In the genomic region with DNA sequence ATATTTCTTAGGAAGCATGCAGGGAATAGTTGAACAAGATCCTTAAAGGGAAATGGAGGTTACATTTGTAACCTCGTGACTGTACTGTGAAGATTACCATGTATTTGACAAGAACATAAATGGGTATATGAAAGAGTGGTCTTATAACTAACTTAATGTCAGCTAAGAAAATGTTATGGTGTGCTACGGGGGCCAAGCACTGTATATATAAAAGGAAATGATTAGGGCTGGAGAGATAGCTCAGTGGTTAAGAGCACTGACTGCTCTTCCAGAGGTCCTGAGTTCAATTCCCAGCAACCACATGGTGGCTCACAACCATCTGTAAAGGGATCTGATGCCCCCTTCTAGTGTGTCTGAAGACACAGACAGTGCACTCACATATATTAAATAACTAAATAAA, we compare ENCODE assay signal across 29 mouse cellular contexts. TPM values are rescaled to one million over a fixed set of nuclear protein-coding genes. Genes with fewer than 3 reads are reported as not detected.
DNase-seq lines count a peak whose midpoint lies in the region; ATAC-seq and TF ChIP-seq lines count a peak whose summit lies in the region.
"Had no signal": no experiment of that assay in that cellular context is flagged by ENCODE, and none has a peak within 500 bp of the region (broad histone marks: within the 10 kb centered on the region; RNA-seq: fewer than 3 reads in every experiment).

No protein-coding gene starts in this region.

- H3K27ac ChIP-seq in heart, embryonic 11.5 days (ENCODE audit: low read depth, low read length), result peak overlapping the region; percentile 81
- H3K27ac ChIP-seq in heart, embryonic 14.5 days (replicated peaks in 1 of 2; ENCODE audit: control insufficient read depth in 1 of 2, insufficient read depth in 1 of 2, low read depth in 2 of 2, low read length in 2 of 2), result peak overlapping the region; percentile 68 to 89; a peak in 3 of 4 replicates
- H3K27ac ChIP-seq in heart, postnatal 0 days (ENCODE audit: low read depth), result peak overlapping the region; percentile 89
- H3K27ac ChIP-seq in MEL (ENCODE audit: control insufficient read depth, low read depth, low read length), result no peak overlapping the region
- H3K27ac ChIP-seq: embryonic facial prominence, embryonic 13.5 days; forebrain, embryonic 12.5 days; forebrain, embryonic 15.5 days; hindbrain, embryonic 14.5 days; hindbrain, postnatal 0 days had no signal

- intact Hi-C loops in heart, postnatal 36 days (cut with DNase I), result no loop called here
- intact Hi-C loops in heart, postnatal 14 days (cut with DNase I), result no loop called here
- intact Hi-C loops in heart, postnatal 10 days (cut with DNase I), result no loop called here

- peak overlapping the region; percentile 42 for H3K4me2 ChIP-seq in heart, embryonic 11.5 days
- peak overlapping the region; percentile 39 for H3K4me2 ChIP-seq in heart, embryonic 14.5 days (ENCODE audit: low read length)
- H3K4me2 ChIP-seq in heart, postnatal 0 days (ENCODE audit: low read depth, low read length), result no peak overlapping the region
- H3K4me2 ChIP-seq: embryonic facial prominence, embryonic 13.5 days; forebrain, embryonic 12.5 days; forebrain, embryonic 15.5 days; hindbrain, embryonic 14.5 days; kidney, embryonic 15.5 days had no signal

- H3K36me3 ChIP-seq in heart, embryonic 11.5 days (ENCODE audit: control insufficient read depth, insufficient read depth, low read length), result no peaks in the 10 kb centered on the region
- no peaks in the 10 kb centered on the region for H3K36me3 ChIP-seq in heart, embryonic 14.5 days (ENCODE audit: control insufficient read depth, insufficient read depth, low read length)
- H3K36me3 ChIP-seq in heart, postnatal 0 days (replicated peaks; ENCODE audit: control insufficient read depth, insufficient read depth, low read length), result no peaks in the 10 kb centered on the region
- peaks cover 0 to 17% of the 10 kb centered on the region in 2 experiments; a peak in 2 of 4 replicates for H3K36me3 ChIP-seq in MEL (ENCODE audit: control insufficient read depth in 1 of 2, insufficient read depth in 2 of 2, low read length in 2 of 2)
- H3K36me3 ChIP-seq: embryonic facial prominence, embryonic 10.5 days; embryonic facial prominence, embryonic 13.5 days; forebrain, embryonic 12.5 days; forebrain, embryonic 15.5 days; kidney, embryonic 15.5 days had no signal

- 51% methylated on average over 2 of the region's 2 CpGs for WGBS in heart, embryonic 11.5 days (ENCODE audit: insufficient replicate concordance)
- 48% methylated on average over 2 of the region's 2 CpGs for WGBS in heart, embryonic 14.5 days
- WGBS in heart, postnatal 0 days, result 46% methylated on average over 2 of the region's 2 CpGs

- H3K4me1 ChIP-seq in heart, embryonic 11.5 days (ENCODE audit: control insufficient read depth, insufficient read depth, low read length), result peaks cover 31% of the 10 kb centered on the region
- H3K4me1 ChIP-seq in heart, embryonic 14.5 days (ENCODE audit: control insufficient read depth in 2 of 2, insufficient read depth in 2 of 2, low read length in 2 of 2), result peaks cover 19 to 34% of the 10 kb centered on the region in 2 experiments
- H3K4me1 ChIP-seq in heart, postnatal 0 days (ENCODE audit: control insufficient read depth, insufficient read depth), result peaks cover 30% of the 10 kb centered on the region
- H3K4me1 ChIP-seq in MEL (ENCODE audit: control insufficient read depth in 1 of 2, insufficient read depth in 2 of 2, low read length in 2 of 2), result peaks cover 21 to 25% of the 10 kb centered on the region in 2 experiments
- H3K4me1 ChIP-seq: forebrain, embryonic 15.5 days had no signal

- no peak for ATAC-seq in heart, embryonic 11.5 days (replicated peaks; ENCODE audit: insufficient number of reproducible peaks, low FRiP score, low TSS enrichment)
- ATAC-seq in heart, embryonic 14.5 days (ENCODE audit: insufficient number of reproducible peaks, insufficient read depth, low FRiP score, low read depth), result no peak
- ATAC-seq in heart, postnatal 0 days (ENCODE audit: insufficient read depth, low read depth), result no peak
- ATAC-seq: activated CD4-positive, CD25-positive, alpha-beta regulatory T cell, adult 4 months; CD4-positive, CD25-positive, alpha-beta regulatory T cell, adult 4 months; forebrain, embryonic 15.5 days; hindbrain, postnatal 0 days; inflammation-experienced regulatory T-cells, adult 6 months had no signal

- no peaks in the 10 kb centered on the region for H3K9me3 ChIP-seq in heart, embryonic 11.5 days (replicated peaks; ENCODE audit: control insufficient read depth, low read length)
- no peaks in the 10 kb centered on the region for H3K9me3 ChIP-seq in heart, embryonic 14.5 days (ENCODE audit: control insufficient read depth, low read length)
- H3K9me3 ChIP-seq in heart, postnatal 0 days (replicated peaks; ENCODE audit: control insufficient read depth, low read length), result no peaks in the 10 kb centered on the region
- H3K9me3 ChIP-seq in MEL (replicated peaks; ENCODE audit: insufficient read depth, low read length), result no peaks in the 10 kb centered on the region
- H3K9me3 ChIP-seq: embryonic facial prominence, embryonic 10.5 days; embryonic facial prominence, embryonic 13.5 days; forebrain, embryonic 12.5 days; forebrain, embryonic 15.5 days; kidney, embryonic 15.5 days had no signal

- no peaks in the 10 kb centered on the region for H3K79me2 ChIP-seq in MEL (ENCODE audit: control insufficient read depth, insufficient read depth, low read length, poor library complexity)

- no peak overlapping the region for H3K4me3 ChIP-seq in heart, embryonic 11.5 days (ENCODE audit: low read depth, low read length)
- no peak overlapping the region for H3K4me3 ChIP-seq in heart, embryonic 14.5 days (ENCODE audit: control insufficient read depth in 1 of 2, insufficient read depth in 1 of 2, low read depth in 1 of 2, low read length in 2 of 2)
- no peak overlapping the region for H3K4me3 ChIP-seq in heart, postnatal 0 days (ENCODE audit: low read depth, low read length)
- H3K4me3 ChIP-seq in MEL (ENCODE audit: control insufficient read depth in 1 of 2, insufficient read depth in 1 of 2, low read depth in 2 of 2, low read length in 2 of 2), result peak overlapping the region in 1 of 2 experiments; percentile 42; a peak in 2 of 4 replicates
- H3K4me3 ChIP-seq: embryonic facial prominence, embryonic 10.5 days; embryonic facial prominence, embryonic 13.5 days; erythroblast, embryonic 14.5 days; forebrain, embryonic 12.5 days; forebrain, embryonic 15.5 days; kidney, embryonic 15.5 days had no signal

- TF ChIP-seq EP300 in heart, postnatal 0 days (IDR thresholded peaks at IDR 0.05; ENCODE audit: low read depth), result no peak
- no peak for TF ChIP-seq EP300 in MEL (IDR thresholded peaks at IDR 0.05; ENCODE audit: low read depth in 1 of 2, low read length in 2 of 2)

- H3K9ac ChIP-seq in heart, embryonic 11.5 days (ENCODE audit: low read depth, low read length), result no peak overlapping the region
- H3K9ac ChIP-seq in heart, embryonic 14.5 days (ENCODE audit: low read length), result 0 out of 2 replicates have a peak overlapping the region, but pooled peaks have one; percentile 47
- H3K9ac ChIP-seq in heart, postnatal 0 days (replicated peaks; ENCODE audit: low read depth, low read length), result no peak overlapping the region
- no peak overlapping the region for H3K9ac ChIP-seq in MEL (ENCODE audit: control insufficient read depth, low read depth, low read length, poor library complexity, severe bottlenecking)
- H3K9ac ChIP-seq: embryonic facial prominence, embryonic 13.5 days; forebrain, embryonic 12.5 days; forebrain, embryonic 15.5 days; hindbrain, embryonic 14.5 days; kidney, embryonic 15.5 days had no signal

- no peak for TF ChIP-seq RAD21 in MEL (IDR thresholded peaks at IDR 0.05; ENCODE audit: low read depth, low read length)

- no peak for DNase-seq in heart, postnatal 36 days
- DNase-seq in heart, postnatal 14 days, result no peak
- no peak for DNase-seq in heart, postnatal 0 days (ENCODE audit: low spot score)
- no peak for DNase-seq in heart, postnatal 10 days
- no peak for DNase-seq in MEL (ENCODE audit: low read depth, low spot score)
- DNase-seq in gastrocnemius, postnatal 10 days, result no peak
- DNase-seq: adrenal gland, adult 8-10 months; adrenal gland, postnatal 25 days; cerebellum, adult 11-12 months; cerebellum, adult 8-10 months; cerebellum, postnatal 10 days; cerebellum, postnatal 36 days; embryo, embryonic 11 days; gastrocnemius, postnatal 36 days; kidney, adult 11 months; kidney, adult 8-10 months had no signal

- no peak for TF ChIP-seq CTCF in heart, postnatal 0 days (IDR thresholded peaks at IDR 0.05; ENCODE audit: low read depth)
- no peak for TF ChIP-seq CTCF in MEL (IDR thresholded peaks at IDR 0.05 in 2 of 3, conservative IDR thresholded peaks at IDR 0.05 in 1 of 3; ENCODE audit: control insufficient read depth in 1 of 3, insufficient read depth in 1 of 3, low read depth in 2 of 3, low read length in 3 of 3, poor library complexity in 1 of 3, severe bottlenecking in 1 of 3)

- no peak for TF ChIP-seq POLR2A in MEL (IDR thresholded peaks at IDR 0.05; ENCODE audit: control insufficient read depth in 1 of 2, insufficient read depth in 1 of 2, low read depth in 1 of 2, low read length in 2 of 2, poor library complexity in 1 of 2)

- H3K27me3 ChIP-seq in heart, embryonic 11.5 days (ENCODE audit: control insufficient read depth, insufficient read depth, low read length), result no peaks in the 10 kb centered on the region
- H3K27me3 ChIP-seq in heart, embryonic 14.5 days (ENCODE audit: control insufficient read depth, insufficient read depth, low read length), result no peaks in the 10 kb centered on the region
- no peaks in the 10 kb centered on the region for H3K27me3 ChIP-seq in heart, postnatal 0 days (ENCODE audit: control insufficient read depth, insufficient read depth, low read length)
- no peaks in the 10 kb centered on the region for H3K27me3 ChIP-seq in MEL (ENCODE audit: control insufficient read depth in 1 of 2, insufficient read depth in 2 of 2, low read length in 2 of 2)
- H3K27me3 ChIP-seq: embryonic facial prominence, embryonic 13.5 days; forebrain, embryonic 12.5 days; forebrain, embryonic 15.5 days; kidney, embryonic 15.5 days had no signal

TF ChIP-seq in MEL, 35 proteins besides CTCF, POLR2A, EP300 and RAD21 (continues in another document):
- TF ChIP-seq TBP (IDR thresholded peaks at IDR 0.05; ENCODE audit: low read depth, low read length) (peak; percentile 96), MYB (IDR thresholded peaks at IDR 0.05; ENCODE audit: low read depth, low read length) (no peak)

RNA-seq across cellular contexts. Expression of gene Otud4, which starts 20.1 kb away (rescaled TPM):
- polyA plus RNA-seq in heart, embryonic 11.5 days (2014; fragmentation: Nextera tagmentation; extraction: Ambion mirVana), result 26.5 and 27.0 TPM in 2 replicates
- total RNA-seq in heart, postnatal 36 days (2021), result 10 to 100 TPM; 44.8 to 55.3 TPM
- 27.4 and 28.1 TPM in 2 replicates for polyA plus RNA-seq in heart, embryonic 14.5 days (2014; fragmentation: Nextera tagmentation; extraction: Ambion mirVana)
- total RNA-seq in heart, postnatal 14 days (2021), result 10 to 100 TPM; 45.5 to 45.7 TPM
- total RNA-seq in heart, postnatal 0 days (2014; rRNA removed; ENCODE audit: low replicate concordance), result 30.3 and 32.7 TPM in 2 replicates
- 8.4 and 8.8 TPM in 2 replicates for polyA plus RNA-seq in heart, postnatal 0 days (2015; fragmentation: Nextera tagmentation; extraction: Ambion mirVana)
- total RNA-seq in heart, postnatal 10 days (2021), result 10 to 100 TPM; 40.5 to 49.8 TPM
- 42.8 and 45.3 TPM in 2 replicates for total RNA-seq in MEL (2012; rRNA removed)
- 10 to 100 TPM; 51.7 to 53.4 TPM for polyA plus RNA-seq in MEL (2012; ENCODE audit: insufficient read depth in 1 of 2, insufficient read length in 2 of 2, low read depth in 1 of 2, low replicate concordance in 2 of 2, missing spikeins in 1 of 2)
- total RNA-seq in gastrocnemius, postnatal 10 days (2021), result 10 to 100 TPM; 51.1 to 61.8 TPM
